Mouse (Mus musculus) intestine, embryonic 16.5 days (tissue): ENCODE data around the gene Fbxo27. TPM values are rescaled to one million over a fixed set of nuclear protein-coding genes. Genes with fewer than 3 reads are reported as not detected.
A peak's percentile ranks its signal among the peaks of the same experiment; 100 is the strongest.
"Not testable (repeated sequence)": the region's sequence is repeated elsewhere in the genome, so short reads cannot be mapped to it uniquely, and the experiment has no call there.

Experiments
- ATAC-seq: fragments of 200-750 bp; cut with Nextera tagmentation; 2 replicates; pipeline ENCODE4 v1.8.0; 2017; ENCODE audit warnings: moderate TSS enrichment, moderate library complexity
- H3K27ac ChIP-seq: fragments of 300-500 bp; sonication (generic); 2 replicates; pipeline ENCODE4 v1.5.1; 2014; ENCODE audit warnings: mild to moderate bottlenecking, low read length
- H3K27me3 ChIP-seq: fragments of 300-500 bp; sonication (generic); replicated peaks from 2 replicates; pipeline ENCODE4 v1.6.1; 2014; ENCODE audit warnings: low read length, control low read depth, mixed read lengths; ENCODE audit not compliant: control insufficient read depth, insufficient read depth
- H3K36me3 ChIP-seq: fragments of 300-500 bp; sonication (generic); 2 replicates; pipeline ENCODE4 v1.6.1; 2014; ENCODE audit warnings: low read length, control low read depth; ENCODE audit not compliant: control insufficient read depth, insufficient read depth
- H3K4me1 ChIP-seq: fragments of 300-500 bp; sonication (generic); 2 replicates; pipeline ENCODE4 v1.6.1; 2014; ENCODE audit warnings: low read length, control low read depth, mixed read lengths; ENCODE audit not compliant: control insufficient read depth, insufficient read depth
- H3K4me2 ChIP-seq: fragments of 300-500 bp; sonication (generic); 2 replicates; pipeline ENCODE4 v1.6.1; 2014; ENCODE audit warnings: low read depth, low read length, control low read depth
- H3K4me3 ChIP-seq: fragments of 300-500 bp; sonication (generic); 2 replicates; pipeline ENCODE4 v1.5.1; 2014; ENCODE audit warnings: mild to moderate bottlenecking, low read length
- H3K9ac ChIP-seq: fragments of 300-500 bp; sonication (generic); 2 replicates; pipeline ENCODE4 v1.6.1; 2014; ENCODE audit warnings: low read depth, low read length
- H3K9me3 ChIP-seq: fragments of 300-500 bp; sonication (generic); 2 replicates; pipeline ENCODE4 v1.6.1; 2016; ENCODE audit warnings: low read length, control low read depth; ENCODE audit not compliant: control insufficient read depth
- WGBS: fragments of 180-500 bp; shearing (Covaris S2); extraction: QIAGEN DNeasy Blood & Tissue Kit; methylation state at CpG from one replicate; pipeline ENCODE4 v1.1.7; 2014; 5-methylcytosine and 5-hydroxymethylcytosine counted together
- polyA plus RNA-seq: library from polyadenylated mRNA; unstranded; fragments of >200 nt; fragmentation: Nextera tagmentation; extraction: Ambion mirVana; gene quantifications from 2 replicates; pipeline ENCODE4 v1.2.1, GENCODE M21; 2015

The Fbxo27 gene
- polyA plus RNA-seq, 1 experiment from 2014 or later = 2.1 TPM

GRCm38 (mm10) chr7:28672786-28673185 is 19.9 kb upstream of the Fbxo27 start:
- not testable (repeated sequence) for H3K27me3 ChIP-seq, H3K9me3 ChIP-seq, ATAC-seq, H3K4me1 ChIP-seq, H3K9ac ChIP-seq, H3K4me3 ChIP-seq, H3K4me2 ChIP-seq, H3K36me3 ChIP-seq, H3K27ac ChIP-seq
- 69% methylated on average over 5 of the region's 5 CpGs for WGBS

- H3K9me3 ChIP-seq = no peaks in the 10 kb centered on the region
- no peak overlapping the region for H3K9ac ChIP-seq
- H3K27ac ChIP-seq = no peak overlapping the region
- ATAC-seq = no peak
- H3K27me3 ChIP-seq = no peaks in the 10 kb centered on the region
- H3K36me3 ChIP-seq = no peaks in the 10 kb centered on the region
- H3K4me2 ChIP-seq = no peak overlapping the region
- no peak overlapping the region for H3K4me3 ChIP-seq
- H3K4me1 ChIP-seq = no peaks in the 10 kb centered on the region
- 70% methylated on average over 9 of the region's 9 CpGs for WGBS
These were observed 17.7 kb upstream of the Fbxo27 start for GRCm38 (mm10) chr7:28674994-28675393.

GRCm38 (mm10) chr7:28675746-28676145 is 16.9 kb upstream of the Fbxo27 start:
- no peak overlapping the region for H3K9ac ChIP-seq
- ATAC-seq = no peak
- WGBS = 43% methylated on average over 11 of the region's 11 CpGs
- H3K36me3 ChIP-seq = no peaks in the 10 kb centered on the region
- H3K27ac ChIP-seq = no peak overlapping the region
- H3K4me1 ChIP-seq = no peaks in the 10 kb centered on the region
- no peaks in the 10 kb centered on the region for H3K9me3 ChIP-seq
- H3K27me3 ChIP-seq = no peaks in the 10 kb centered on the region
- H3K4me3 ChIP-seq = no peak overlapping the region
- no peak overlapping the region for H3K4me2 ChIP-seq

GRCm38 (mm10) chr7:28676811-28677541 is 15.7 kb upstream of the Fbxo27 start:
- no peaks in the 10 kb centered on the region for H3K9me3 ChIP-seq
- no peak overlapping the region for H3K27ac ChIP-seq
- no peaks in the 10 kb centered on the region for H3K4me1 ChIP-seq
- WGBS = 75% methylated on average over 13 of the region's 13 CpGs
- no peak overlapping the region for H3K4me3 ChIP-seq
- ATAC-seq = no peak
- no peaks in the 10 kb centered on the region for H3K36me3 ChIP-seq
- H3K27me3 ChIP-seq = no peaks in the 10 kb centered on the region
- H3K9ac ChIP-seq = no peak overlapping the region
- H3K4me2 ChIP-seq = no peak overlapping the region

- 90% methylated on average over 8 of the region's 8 CpGs for WGBS
- Histone ChIP-seq H3K9me3 (no peaks in the 10 kb centered on the region), H3K27ac (no peak overlapping the region), H3K36me3 (no peaks in the 10 kb centered on the region), H3K4me3 (no peak overlapping the region), H3K9ac (no peak overlapping the region), H3K27me3 (no peaks in the 10 kb centered on the region), H3K4me2 (no peak overlapping the region), H3K4me1 (no peaks in the 10 kb centered on the region)
- no peak for ATAC-seq
These were observed 15.0 kb upstream of the Fbxo27 start for GRCm38 (mm10) chr7:28677624-28678023.

- no peaks in the 10 kb centered on the region for H3K36me3 ChIP-seq
- no peaks in the 10 kb centered on the region for H3K9me3 ChIP-seq
- no peak overlapping the region for H3K4me2 ChIP-seq
- H3K27me3 ChIP-seq = peaks cover 6% of the 10 kb centered on the region
- WGBS = 52% methylated on average over 7 of the region's 7 CpGs
- no peak overlapping the region for H3K9ac ChIP-seq
- 0 out of 2 replicates have a peak, but pooled peaks cover 3% of the 10 kb centered on the region for H3K4me1 ChIP-seq
- H3K27ac ChIP-seq = no peak overlapping the region
- H3K4me3 ChIP-seq = no peak overlapping the region
- no peak for ATAC-seq
These were observed 1.6 kb upstream of the Fbxo27 start for GRCm38 (mm10) chr7:28691075-28691474.

GRCm38 (mm10) chr7:28693321-28693966 is 795 bp downstream of the Fbxo27 start:
- H3K36me3 ChIP-seq = no peaks in the 10 kb centered on the region
- peak; percentile 91 for ATAC-seq
- 2% methylated on average over 38 of the region's 38 CpGs for WGBS

GRCm38 (mm10) chr7:28694423-28694822 is 1.8 kb downstream of the Fbxo27 start:
- Histone ChIP-seq H3K27me3 (peaks cover 6% of the 10 kb centered on the region), H3K9ac (no peak overlapping the region), H3K4me3 (no peak overlapping the region), H3K36me3 (no peaks in the 10 kb centered on the region), H3K4me1 (0 out of 2 replicates have a peak, but pooled peaks cover 3% of the 10 kb centered on the region), H3K27ac (no peak overlapping the region), H3K9me3 (no peaks in the 10 kb centered on the region), H3K4me2 (no peak overlapping the region)
- no peak for ATAC-seq
- WGBS = 10% methylated on average over 14 of the region's 14 CpGs

More at GRCm38 (mm10) chr7:28693321-28693966, 795 bp downstream of the Fbxo27 start:
- Histone ChIP-seq H3K4me3 (peak overlapping the region; percentile 54), H3K4me1 (0 out of 2 replicates have a peak, but pooled peaks cover 3% of the 10 kb centered on the region), H3K9ac (peak overlapping the region; percentile 59), H3K4me2 (peak overlapping the region; percentile 88), H3K9me3 (no peaks in the 10 kb centered on the region), H3K27ac (no peak overlapping the region), H3K27me3 (peaks cover 6% of the 10 kb centered on the region)

- no peak for ATAC-seq
These were observed 2.4 kb downstream of the Fbxo27 start for GRCm38 (mm10) chr7:28694966-28695511.

More at GRCm38 (mm10) chr7:28694966-28695511, 2.4 kb downstream of the Fbxo27 start:
- Histone ChIP-seq H3K27me3 (peaks cover 6% of the 10 kb centered on the region), H3K4me3 (no peak overlapping the region), H3K9me3 (no peaks in the 10 kb centered on the region), H3K4me1 (0 out of 2 replicates have a peak, but pooled peaks cover 3% of the 10 kb centered on the region), H3K4me2 (no peak overlapping the region), H3K9ac (no peak overlapping the region), H3K36me3 (no peaks in the 10 kb centered on the region), H3K27ac (no peak overlapping the region)
- WGBS = 55% methylated on average over 8 of the region's 8 CpGs
